ENCODE assay signal across 23 mouse cellular contexts in the genomic region with DNA sequence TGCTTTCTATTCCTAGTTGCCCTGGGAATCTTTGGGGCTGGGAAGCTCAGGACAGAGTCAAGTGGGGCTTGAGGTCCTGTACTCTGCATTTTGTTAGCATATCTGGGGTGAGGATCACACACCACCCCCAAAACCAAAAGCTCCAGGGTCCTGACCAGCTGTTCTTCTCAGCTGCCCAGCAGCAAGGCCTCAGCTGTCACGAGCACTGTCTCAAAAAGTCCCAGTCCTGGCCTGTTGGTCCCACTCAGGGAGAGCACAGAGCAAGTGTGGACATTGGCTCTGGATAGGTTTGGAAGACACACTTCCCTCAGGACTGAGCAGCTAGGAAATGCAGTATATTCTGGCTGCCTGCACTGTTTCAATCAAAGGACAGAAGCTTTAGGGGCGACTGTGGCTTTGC. TPM values are rescaled to one million over a fixed set of nuclear protein-coding genes. Genes with fewer than 3 reads are reported as not detected.
A peak's percentile ranks its signal among the peaks of the same experiment; 100 is the strongest.
DNase-seq lines count a peak whose midpoint lies in the region; ATAC-seq and TF ChIP-seq lines count a peak whose summit lies in the region.
"Had no signal": no experiment of that assay in that cellular context is flagged by ENCODE, and none has a peak within 500 bp of the region (broad histone marks: within the 10 kb centered on the region; RNA-seq: fewer than 3 reads in every experiment).

No protein-coding gene starts in this region.

- H3K4me1 ChIP-seq in embryonic facial prominence, embryonic 14.5 days (ENCODE audit: control insufficient read depth, insufficient read depth, low read length), result no peaks in the 10 kb centered on the region
- H3K4me1 ChIP-seq in embryonic facial prominence, embryonic 10.5 days, result peaks cover 54% of the 10 kb centered on the region
- 0 out of 2 replicates have a peak, but pooled peaks cover 7% of the 10 kb centered on the region for H3K4me1 ChIP-seq in limb, embryonic 14.5 days (ENCODE audit: control insufficient read depth, insufficient read depth, low read length)
- H3K4me1 ChIP-seq in limb, embryonic 10.5 days, result peaks cover 49% of the 10 kb centered on the region
- peaks cover 21% of the 10 kb centered on the region for H3K4me1 ChIP-seq in midbrain, embryonic 11.5 days (ENCODE audit: control insufficient read depth, insufficient read depth, low read length)
- H3K4me1 ChIP-seq in midbrain, embryonic 13.5 days (replicated peaks), result peaks cover 43% of the 10 kb centered on the region

- no peaks in the 10 kb centered on the region for H3K36me3 ChIP-seq in embryonic facial prominence, embryonic 14.5 days (ENCODE audit: control insufficient read depth, insufficient read depth, low read length)
- no peaks in the 10 kb centered on the region for H3K36me3 ChIP-seq in embryonic facial prominence, embryonic 10.5 days (replicated peaks)
- H3K36me3 ChIP-seq in limb, embryonic 14.5 days (ENCODE audit: control insufficient read depth, insufficient read depth, low read length), result no peaks in the 10 kb centered on the region
- no peaks in the 10 kb centered on the region for H3K36me3 ChIP-seq in limb, embryonic 10.5 days
- no peaks in the 10 kb centered on the region for H3K36me3 ChIP-seq in midbrain, embryonic 11.5 days (ENCODE audit: control insufficient read depth, insufficient read depth, low read length)
- no peaks in the 10 kb centered on the region for H3K36me3 ChIP-seq in midbrain, embryonic 13.5 days
- H3K36me3 ChIP-seq: embryonic facial prominence, embryonic 13.5 days; forebrain, embryonic 15.5 days; G1E had no signal

- 93% methylated on average over 2 of the region's 2 CpGs for WGBS in embryonic facial prominence, embryonic 14.5 days
- 88% methylated on average over 2 of the region's 2 CpGs for WGBS in embryonic facial prominence, embryonic 10.5 days
- 78% methylated on average over 2 of the region's 2 CpGs for WGBS in limb, embryonic 14.5 days
- WGBS in limb, embryonic 10.5 days, result 83% methylated on average over 2 of the region's 2 CpGs
- 86% methylated on average over 2 of the region's 2 CpGs for WGBS in midbrain, embryonic 11.5 days
- WGBS in midbrain, embryonic 13.5 days, result 85% methylated on average over 2 of the region's 2 CpGs

- no peak overlapping the region for H3K9ac ChIP-seq in embryonic facial prominence, embryonic 14.5 days (ENCODE audit: low read depth, low read length)
- H3K9ac ChIP-seq in limb, embryonic 14.5 days (ENCODE audit: low read depth, low read length, severe bottlenecking), result no peak overlapping the region
- H3K9ac ChIP-seq in midbrain, embryonic 11.5 days (ENCODE audit: low read length), result no peak overlapping the region
- H3K9ac ChIP-seq in midbrain, embryonic 13.5 days (replicated peaks), result no peak overlapping the region
- H3K9ac ChIP-seq: embryonic facial prominence, embryonic 13.5 days; forebrain, embryonic 13.5 days; forebrain, embryonic 15.5 days had no signal

- ATAC-seq in embryonic facial prominence, embryonic 14.5 days (ENCODE audit: low read depth), result no peak
- 0 out of 2 replicates have a peak, but pooled peaks have one; percentile 30 for ATAC-seq in limb, embryonic 14.5 days (ENCODE audit: low FRiP score, low read depth)
- ATAC-seq in midbrain, embryonic 11.5 days (ENCODE audit: low FRiP score), result no peak
- ATAC-seq in midbrain, embryonic 13.5 days, result no peak
- ATAC-seq: activated CD4-positive, CD25-positive, alpha-beta regulatory T cell, adult 4 months; CD4-positive, CD25-positive, alpha-beta regulatory T cell, adult 4 months; forebrain, embryonic 13.5 days; forebrain, embryonic 15.5 days; Patski had no signal

- H3K27ac ChIP-seq in embryonic facial prominence, embryonic 14.5 days (replicated peaks; ENCODE audit: low read depth, low read length), result no peak overlapping the region
- H3K27ac ChIP-seq in embryonic facial prominence, embryonic 10.5 days (replicated peaks), result no peak overlapping the region
- H3K27ac ChIP-seq in limb, embryonic 14.5 days (replicated peaks; ENCODE audit: low read depth, low read length), result no peak overlapping the region
- no peak overlapping the region for H3K27ac ChIP-seq in limb, embryonic 10.5 days
- H3K27ac ChIP-seq in midbrain, embryonic 11.5 days (ENCODE audit: low read depth, low read length), result no peak overlapping the region
- H3K27ac ChIP-seq in midbrain, embryonic 13.5 days, result no peak overlapping the region
- H3K27ac ChIP-seq: embryonic facial prominence, embryonic 13.5 days; forebrain, embryonic 13.5 days; forebrain, embryonic 15.5 days had no signal

- H3K9me3 ChIP-seq in embryonic facial prominence, embryonic 14.5 days (ENCODE audit: control insufficient read depth, low read length), result no peaks in the 10 kb centered on the region
- no peaks in the 10 kb centered on the region for H3K9me3 ChIP-seq in embryonic facial prominence, embryonic 10.5 days
- H3K9me3 ChIP-seq in limb, embryonic 14.5 days (ENCODE audit: control insufficient read depth, low read length), result no peaks in the 10 kb centered on the region
- no peaks in the 10 kb centered on the region for H3K9me3 ChIP-seq in limb, embryonic 10.5 days (replicated peaks)
- no peaks in the 10 kb centered on the region for H3K9me3 ChIP-seq in midbrain, embryonic 11.5 days (ENCODE audit: control insufficient read depth, low read length)
- no peaks in the 10 kb centered on the region for H3K9me3 ChIP-seq in midbrain, embryonic 13.5 days
- H3K9me3 ChIP-seq: embryonic facial prominence, embryonic 13.5 days; forebrain, embryonic 13.5 days; forebrain, embryonic 15.5 days; G1E had no signal

- no peaks in the 10 kb centered on the region; the same call in 1 of the 2 replicates for H3K27me3 ChIP-seq in embryonic facial prominence, embryonic 14.5 days (replicated peaks; ENCODE audit: control insufficient read depth, insufficient read depth, low read length)
- peaks cover 92% of the 10 kb centered on the region for H3K27me3 ChIP-seq in embryonic facial prominence, embryonic 10.5 days (replicated peaks; ENCODE audit: low read depth, poor library complexity, severe bottlenecking)
- no peaks in the 10 kb centered on the region for H3K27me3 ChIP-seq in limb, embryonic 14.5 days (ENCODE audit: control insufficient read depth, insufficient read depth, low read length)
- H3K27me3 ChIP-seq in limb, embryonic 10.5 days (ENCODE audit: low read depth, poor library complexity, severe bottlenecking), result peaks cover 39% of the 10 kb centered on the region
- peaks cover 77% of the 10 kb centered on the region for H3K27me3 ChIP-seq in midbrain, embryonic 11.5 days (ENCODE audit: control insufficient read depth, insufficient read depth, low read length)
- H3K27me3 ChIP-seq in midbrain, embryonic 13.5 days, result peaks cover 98% of the 10 kb centered on the region
- H3K27me3 ChIP-seq: CH12.LX, Patski had no signal

- no peak for TF ChIP-seq POLR2A in limb, embryonic 14.5 days (IDR thresholded peaks at IDR 0.05; ENCODE audit: borderline replicate concordance, extremely low read depth, insufficient read depth, insufficient read length)

- H3K4me3 ChIP-seq in embryonic facial prominence, embryonic 14.5 days (ENCODE audit: low read depth, low read length), result no peak overlapping the region
- no peak overlapping the region for H3K4me3 ChIP-seq in embryonic facial prominence, embryonic 10.5 days
- H3K4me3 ChIP-seq in limb, embryonic 14.5 days (replicated peaks; ENCODE audit: low read length), result no peak overlapping the region
- H3K4me3 ChIP-seq in limb, embryonic 10.5 days, result no peak overlapping the region
- H3K4me3 ChIP-seq in midbrain, embryonic 11.5 days (ENCODE audit: low read depth, low read length), result no peak overlapping the region
- H3K4me3 ChIP-seq in midbrain, embryonic 13.5 days (replicated peaks), result no peak overlapping the region
- H3K4me3 ChIP-seq: embryonic facial prominence, embryonic 13.5 days; forebrain, embryonic 13.5 days; forebrain, embryonic 15.5 days had no signal

- peak; percentile 14 for DNase-seq in embryonic facial prominence, embryonic 14.5 days (ENCODE audit: low spot score)
- no peak for DNase-seq in embryonic facial prominence, embryonic 10.5 days (ENCODE audit: low spot score)
- no peak for DNase-seq in limb, embryonic 14.5 days (ENCODE audit: low spot score)
- no peak for DNase-seq in limb, embryonic 10.5 days (ENCODE audit: low spot score)
- peak; percentile 75 for DNase-seq in midbrain, embryonic 11.5 days (ENCODE audit: low spot score, missing footprints)
- DNase-seq: adrenal gland, adult 8-10 months; adrenal gland, postnatal 14 days; adrenal gland, postnatal 36 days; B cell, adult 2 months; cerebellum, adult 11-12 months; cerebellum, adult 2 months; cerebellum, adult 9-10 months; cerebellum, postnatal 10 days; cerebellum, postnatal 25 days had no signal

- H3K4me2 ChIP-seq in embryonic facial prominence, embryonic 14.5 days (ENCODE audit: low read depth, low read length), result no peak overlapping the region
- no peak overlapping the region for H3K4me2 ChIP-seq in limb, embryonic 14.5 days (replicated peaks; ENCODE audit: low read depth, low read length, severe bottlenecking)
- H3K4me2 ChIP-seq in midbrain, embryonic 11.5 days, result no peak overlapping the region
- H3K4me2 ChIP-seq in midbrain, embryonic 13.5 days (replicated peaks), result no peak overlapping the region
- H3K4me2 ChIP-seq: embryonic facial prominence, embryonic 13.5 days; forebrain, embryonic 13.5 days; forebrain, embryonic 15.5 days had no signal

RNA-seq across cellular contexts. Expression of gene Ass1, which starts 20.5 kb away (rescaled TPM):
- 24.1 and 25.4 TPM in 2 replicates for polyA plus RNA-seq in embryonic facial prominence, embryonic 14.5 days (2014; fragmentation: Nextera tagmentation; extraction: Ambion mirVana)
- polyA plus RNA-seq in embryonic facial prominence, embryonic 10.5 days (2016; fragmentation: Nextera tagmentation; extraction: Ambion mirVana), result 13.0 and 16.1 TPM in 2 replicates
- 15.4 and 17.1 TPM in 2 replicates for polyA plus RNA-seq in limb, embryonic 14.5 days (2012; rRNA removed)
- 21.3 and 27.1 TPM in 2 replicates for polyA plus RNA-seq in limb, embryonic 14.5 days (2014; fragmentation: Nextera tagmentation; extraction: Ambion mirVana)
- 6.1 and 6.8 TPM in 2 replicates for polyA plus RNA-seq in limb, embryonic 10.5 days (2016; fragmentation: Nextera tagmentation; extraction: Ambion mirVana)
- 9.6 and 10.3 TPM in 2 replicates for polyA plus RNA-seq in midbrain, embryonic 11.5 days (2014; fragmentation: Nextera tagmentation; extraction: Ambion mirVana)
- 10.5 and 12.1 TPM in 2 replicates for polyA plus RNA-seq in midbrain, embryonic 13.5 days (2015; fragmentation: Nextera tagmentation; extraction: Ambion mirVana)
- polyA plus RNA-seq: G1E had no signal

Comparison
In these comparisons a context has a peak if more than half of its experiments do, and no peak if none do; other contexts are left out.
1. DNase-seq: peak in embryonic facial prominence, embryonic 14.5 days (single experiment) and midbrain, embryonic 11.5 days (single experiment); none in embryonic facial prominence, embryonic 10.5 days (single experiment), limb, embryonic 14.5 days (single experiment) and limb, embryonic 10.5 days (single experiment).